Mouse (Mus musculus): ENCODE measurements around the gene Gdpd5. TPM values are rescaled to one million over a fixed set of nuclear protein-coding genes. Genes with fewer than 3 reads are reported as not detected.
"Not testable (repeated sequence)": the region's sequence is repeated elsewhere in the genome, so short reads cannot be mapped to it uniquely, and the experiment has no call there.

Gdpd5 gene
- polyA plus RNA-seq, 1 experiment from 2014 or later = 10.8 TPM

DNA sequence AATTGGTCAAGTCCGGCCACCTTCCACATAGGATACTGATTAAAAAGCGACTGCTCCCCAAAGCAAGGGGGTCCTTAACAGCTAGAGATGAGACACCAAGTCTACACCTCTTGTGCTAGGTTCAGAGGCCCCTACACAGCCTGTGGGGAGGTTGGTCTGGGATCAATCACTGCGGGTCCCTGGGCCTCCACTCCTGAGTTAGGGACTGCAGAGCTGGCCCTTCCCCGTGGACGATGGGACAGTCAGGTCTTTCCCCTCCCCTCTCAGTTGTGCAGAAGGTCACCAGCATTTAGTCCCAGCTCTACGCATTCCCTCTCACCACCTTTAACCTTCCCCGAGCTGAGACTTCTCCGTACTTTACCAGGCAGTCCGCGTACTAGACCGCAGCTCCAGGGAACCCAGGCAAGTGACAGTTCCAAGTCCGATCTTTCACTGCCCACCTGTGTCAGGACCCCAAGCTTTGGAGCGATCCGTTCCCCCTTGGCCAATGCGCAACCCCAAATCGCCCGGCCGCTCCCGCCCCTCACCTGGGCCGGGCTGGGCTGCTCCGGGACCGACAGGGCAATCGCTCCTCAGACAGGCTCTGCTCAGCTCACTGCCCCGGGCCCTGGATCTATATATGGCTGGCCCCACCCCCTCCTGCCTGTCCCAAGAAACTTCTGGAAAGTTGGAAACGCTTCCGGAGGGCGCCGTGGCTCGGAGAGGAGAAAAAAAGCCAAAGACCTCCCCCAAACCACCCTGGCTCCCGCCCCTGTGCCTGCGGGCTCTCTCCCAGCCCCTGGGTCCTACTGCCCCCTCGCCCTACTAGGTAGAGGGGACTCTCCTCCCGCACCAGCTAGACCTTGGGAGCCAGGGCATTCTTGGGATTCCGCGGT, 28.5 kb upstream of the Gdpd5 start, which contains the start of gene Serpinh1:
Gene Serpinh1 (minus strand): TSS at position 714 of the 875 bp plus-strand sequence.
- Histone ChIP-seq H3K27ac (peak within 1 kb of the TSS; percentile 99), H3K9ac (peak within 1 kb of the TSS; percentile 97), H3K4me3 (peak within 1 kb of the TSS; percentile 81), H3K9me3 (no peaks in the 10 kb centered on the region), H3K4me1 (peaks cover 80% of the 10 kb centered on the region), H3K27me3 (no peaks in the 10 kb centered on the region), H3K36me3 (peaks cover 27% of the 10 kb centered on the region), H3K4me2 (peak within 1 kb of the TSS; percentile 92)
- ATAC-seq (ENCODE audit: insufficient number of reproducible peaks, insufficient read depth, low FRiP score, low TSS enrichment, low read depth) = peak; percentile 81
- under 1% methylated on average over 35 of the region's 35 CpGs for WGBS

DNA sequence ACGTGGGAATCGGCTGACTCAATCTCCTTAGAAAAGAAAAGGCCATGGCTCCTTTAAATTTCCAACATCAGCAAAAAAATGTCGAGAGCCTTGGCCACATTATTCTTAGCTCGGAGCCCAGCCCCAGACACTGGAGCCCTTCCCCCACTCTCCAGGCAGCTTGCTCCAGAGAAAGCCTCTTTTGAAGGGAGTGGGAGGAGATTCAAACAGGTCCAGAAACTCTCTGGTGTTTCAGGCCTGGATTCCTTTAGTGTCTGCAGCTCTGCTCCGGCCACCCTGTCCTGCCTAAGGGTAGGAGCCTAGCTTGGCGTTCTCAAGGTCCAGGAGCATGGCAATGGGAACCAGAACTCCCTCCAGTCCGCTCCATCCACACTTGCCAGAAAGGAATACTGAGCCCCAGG, 25.5 kb upstream of the Gdpd5 start:
- Histone ChIP-seq H3K27me3 (no peaks in the 10 kb centered on the region), H3K36me3 (no peaks in the 10 kb centered on the region), H3K9me3 (no peaks in the 10 kb centered on the region), H3K4me3 (peak overlapping the region; percentile 24), H3K4me2 (peak overlapping the region; percentile 55), H3K27ac (peak overlapping the region; percentile 99), H3K9ac (peak overlapping the region; percentile 70), H3K4me1 (peaks cover 62% of the 10 kb centered on the region)
- 2% methylated on average over 7 of the region's 7 CpGs for WGBS
- ATAC-seq (ENCODE audit: insufficient number of reproducible peaks, insufficient read depth, low FRiP score, low TSS enrichment, low read depth) = no peak

DNA sequence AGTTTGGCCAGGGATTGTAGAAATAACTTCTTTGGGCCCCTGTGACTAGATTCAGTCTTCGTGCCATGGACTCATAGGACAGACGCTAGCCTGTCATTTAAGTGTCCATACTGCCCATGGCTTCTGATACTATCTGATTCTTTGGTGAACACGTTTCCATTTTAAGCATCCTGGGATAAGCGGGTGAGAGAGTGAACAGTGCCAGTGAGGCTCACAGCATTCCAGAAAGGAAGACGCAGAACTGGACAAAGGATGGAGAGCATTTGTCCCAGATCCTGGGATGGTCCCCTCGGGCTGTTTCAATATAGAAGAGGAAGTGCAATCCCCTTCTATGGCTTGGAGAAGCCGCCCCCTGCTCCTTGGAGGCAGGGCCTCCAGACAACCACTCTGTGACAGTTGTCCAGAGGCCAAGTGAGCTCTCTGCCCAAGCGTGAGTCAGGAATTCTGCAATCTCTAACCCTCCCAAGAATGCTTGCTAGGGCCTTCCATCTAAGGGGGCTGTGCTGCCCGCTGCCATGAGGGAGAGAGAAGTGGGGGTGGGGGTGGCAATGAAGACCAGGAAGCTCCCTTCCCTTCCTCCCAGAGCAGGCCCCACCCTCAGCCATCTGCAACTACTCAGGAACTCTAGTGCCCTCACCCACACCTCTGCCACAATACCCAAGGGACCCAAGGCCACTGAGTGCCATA, 24.8 kb upstream of the Gdpd5 start:
- Histone ChIP-seq H3K9me3 (no peaks in the 10 kb centered on the region), H3K36me3 (no peaks in the 10 kb centered on the region), H3K27ac (peak overlapping the region; percentile 99), H3K9ac (peak overlapping the region; percentile 70), H3K27me3 (no peaks in the 10 kb centered on the region), H3K4me1 (peaks cover 62% of the 10 kb centered on the region), H3K4me3 (peak overlapping the region; percentile 24), H3K4me2 (peak overlapping the region; percentile 55)
- ATAC-seq (ENCODE audit: insufficient number of reproducible peaks, insufficient read depth, low FRiP score, low TSS enrichment, low read depth) = no peak
- 18% methylated on average over 9 of the region's 9 CpGs for WGBS

DNA sequence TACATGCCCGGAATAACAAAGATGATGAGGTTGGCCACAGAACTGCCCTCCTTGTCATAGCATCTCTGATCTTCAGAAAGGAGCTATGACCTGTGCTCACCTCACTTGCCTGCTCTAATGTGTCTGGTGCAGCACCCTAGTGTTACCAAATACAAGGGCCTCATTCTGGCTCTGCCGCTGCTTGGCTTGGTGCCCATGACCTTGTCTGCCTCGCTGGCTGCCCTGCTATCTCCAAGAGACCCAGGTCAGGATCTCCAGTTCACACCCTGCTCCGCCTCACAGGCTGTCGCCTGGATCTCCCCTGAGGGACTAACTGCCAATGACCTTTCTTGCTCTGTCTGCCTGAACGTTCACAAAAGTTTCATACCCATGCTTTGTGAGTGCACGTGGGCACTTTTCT, 24.0 kb upstream of the Gdpd5 start:
- Histone ChIP-seq H3K36me3 (no peaks in the 10 kb centered on the region), H3K4me1 (peaks cover 62% of the 10 kb centered on the region), H3K9ac (peak overlapping the region; percentile 28; the same call in 1 of the 2 replicates), H3K27me3 (no peaks in the 10 kb centered on the region), H3K27ac (peak overlapping the region; percentile 99), H3K4me2 (peak overlapping the region; percentile 55; the same call in 1 of the 2 replicates), H3K4me3 (no peak overlapping the region), H3K9me3 (no peaks in the 10 kb centered on the region)
- no peak for ATAC-seq (ENCODE audit: insufficient number of reproducible peaks, insufficient read depth, low FRiP score, low TSS enrichment, low read depth)
- 67% methylated on average over 7 of the region's 7 CpGs for WGBS

- ATAC-seq (ENCODE audit: insufficient number of reproducible peaks, insufficient read depth, low FRiP score, low TSS enrichment, low read depth) = no peak
- 88% methylated on average over 8 of the region's 8 CpGs for WGBS
- Histone ChIP-seq H3K4me1 (peaks cover 60% of the 10 kb centered on the region), H3K4me3 (no peak overlapping the region), H3K36me3 (no peaks in the 10 kb centered on the region), H3K9me3 (no peaks in the 10 kb centered on the region), H3K9ac (no peak overlapping the region), H3K4me2 (no peak overlapping the region), H3K27me3 (no peaks in the 10 kb centered on the region), H3K27ac (0 out of 2 replicates have a peak overlapping the region, but pooled peaks have one; percentile 99)
Measured at GRCm38 (mm10) chr7:99358371-99358770, 22.8 kb upstream of the Gdpd5 start.

GRCm38 (mm10) chr7:99360021-99360802, 21.0 kb upstream of the Gdpd5 start:
- H3K4me3 ChIP-seq = peak overlapping the region; percentile 3; the same call in 1 of the 2 replicates
- peak; percentile 97 for ATAC-seq (ENCODE audit: insufficient number of reproducible peaks, insufficient read depth, low FRiP score, low TSS enrichment, low read depth)

GRCm38 (mm10) chr7:99360803-99361414, 20.3 kb upstream of the Gdpd5 start:
- H3K4me3 ChIP-seq = no peak overlapping the region
- H3K9ac ChIP-seq = no peak overlapping the region
- no peaks in the 10 kb centered on the region for H3K27me3 ChIP-seq
- 6% methylated on average over 8 of the region's 8 CpGs for WGBS
- peak overlapping the region; percentile 42 for H3K4me2 ChIP-seq
- peaks cover 43% of the 10 kb centered on the region for H3K4me1 ChIP-seq
- ATAC-seq (ENCODE audit: insufficient number of reproducible peaks, insufficient read depth, low FRiP score, low TSS enrichment, low read depth) = no peak
- H3K27ac ChIP-seq = peak overlapping the region; percentile 99
- no peaks in the 10 kb centered on the region for H3K36me3 ChIP-seq
- H3K9me3 ChIP-seq = no peaks in the 10 kb centered on the region

More at GRCm38 (mm10) chr7:99360021-99360802, 21.0 kb upstream of the Gdpd5 start:
- H3K27ac ChIP-seq = peak overlapping the region; percentile 99
- no peaks in the 10 kb centered on the region for H3K36me3 ChIP-seq
- 4% methylated on average over 10 of the region's 10 CpGs for whole genome bisulfite sequencing
- peak overlapping the region; percentile 61 for H3K9ac ChIP-seq
- peaks cover 49% of the 10 kb centered on the region for H3K4me1 ChIP-seq
- no peaks in the 10 kb centered on the region for H3K27me3 ChIP-seq
- H3K9me3 ChIP-seq = no peaks in the 10 kb centered on the region
- peak overlapping the region; percentile 42 for H3K4me2 ChIP-seq

- no peaks in the 10 kb centered on the region for H3K9me3 ChIP-seq
- H3K27ac ChIP-seq = no peak overlapping the region
- H3K9ac ChIP-seq = no peak overlapping the region
- H3K4me2 ChIP-seq = no peak overlapping the region
- peaks cover 31% of the 10 kb centered on the region for H3K4me1 ChIP-seq
- WGBS = 84% methylated on average over 2 of the region's 2 CpGs
- ATAC-seq (ENCODE audit: insufficient number of reproducible peaks, insufficient read depth, low FRiP score, low TSS enrichment, low read depth) = no peak
- no peaks in the 10 kb centered on the region for H3K36me3 ChIP-seq
- H3K27me3 ChIP-seq = no peaks in the 10 kb centered on the region
- no peak overlapping the region for H3K4me3 ChIP-seq
Measured at GRCm38 (mm10) chr7:99362137-99362536, 19.1 kb upstream of the Gdpd5 start.

DNA sequence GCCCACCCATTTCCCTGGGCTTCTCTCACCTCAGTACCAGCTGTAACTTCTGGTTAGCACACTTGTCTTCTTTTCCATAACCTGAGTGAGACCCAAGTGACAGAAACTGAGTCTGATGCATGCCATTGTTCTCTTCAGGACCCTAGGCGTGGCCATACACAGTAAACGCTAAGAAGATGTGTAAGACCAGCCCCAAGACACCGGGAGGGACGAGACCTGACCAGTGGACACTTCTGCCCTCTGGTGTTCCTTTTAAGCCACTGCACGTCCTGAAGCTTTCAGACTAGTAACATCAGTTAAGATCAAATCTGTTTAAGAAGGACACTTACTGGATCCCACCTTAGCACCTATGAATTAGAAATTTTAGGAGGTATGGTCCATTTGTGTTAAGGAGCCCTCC, 16.1 kb upstream of the Gdpd5 start:
- no peak overlapping the region for H3K27ac ChIP-seq
- 2% methylated on average over 5 of the region's 5 CpGs for WGBS
- H3K9ac ChIP-seq = no peak overlapping the region
- no peaks in the 10 kb centered on the region for H3K9me3 ChIP-seq
- no peak for ATAC-seq (ENCODE audit: insufficient number of reproducible peaks, insufficient read depth, low FRiP score, low TSS enrichment, low read depth)
- H3K4me3 ChIP-seq = no peak overlapping the region
- no peak overlapping the region for H3K4me2 ChIP-seq
- H3K4me1 ChIP-seq = peaks cover 20% of the 10 kb centered on the region
- H3K27me3 ChIP-seq = no peaks in the 10 kb centered on the region
- H3K36me3 ChIP-seq = no peaks in the 10 kb centered on the region

GRCm38 (mm10) chr7:99366716-99367115, 14.5 kb upstream of the Gdpd5 start:
- H3K4me1 ChIP-seq = peaks cover 8% of the 10 kb centered on the region
- H3K9me3 ChIP-seq = no peaks in the 10 kb centered on the region
- H3K4me3 ChIP-seq = no peak overlapping the region
- WGBS = 69% methylated on average over 6 of the region's 6 CpGs
- no peak overlapping the region for H3K4me2 ChIP-seq
- no peak overlapping the region for H3K27ac ChIP-seq
- H3K36me3 ChIP-seq = no peaks in the 10 kb centered on the region
- no peak overlapping the region for H3K9ac ChIP-seq
- ATAC-seq (ENCODE audit: insufficient number of reproducible peaks, insufficient read depth, low FRiP score, low TSS enrichment, low read depth) = no peak
- H3K27me3 ChIP-seq = no peaks in the 10 kb centered on the region

GRCm38 (mm10) chr7:99374325-99374724, 6.9 kb upstream of the Gdpd5 start:
- not testable (repeated sequence) for H3K27me3 ChIP-seq; H3K27ac ChIP-seq; H3K4me1 ChIP-seq; H3K9me3 ChIP-seq; H3K4me3 ChIP-seq; H3K9ac ChIP-seq; H3K4me2 ChIP-seq; ATAC-seq (ENCODE audit: insufficient number of reproducible peaks, insufficient read depth, low FRiP score, low TSS enrichment, low read depth); H3K36me3 ChIP-seq
- 59% methylated on average over 3 of the region's 3 CpGs for WGBS

Measured in embryonic facial prominence, embryonic 13.5 days (tissue).